Mouse (Mus musculus) embryonic facial prominence, embryonic 11.5 days (tissue): Measurements from ENCODE around the gene Sacs. TPM values are rescaled to one million over a fixed set of nuclear protein-coding genes. Genes with fewer than 3 reads are reported as not detected.
A peak's percentile ranks its signal among the peaks of the same experiment; 100 is the strongest.

ENCODE experiments used
- ATAC-seq: fragments of 200-750 bp; cut with Nextera tagmentation; replicated peaks from 2 replicates; pipeline ENCODE4 v1.8.0; 2017; ENCODE audit warnings: low read depth; ENCODE audit not compliant: insufficient number of reproducible peaks, low FRiP score, low TSS enrichment
- DNase-seq: peaks from one replicate; pipeline ENCODE4 v3.0.0-alpha.2; 2015; ENCODE audit warnings: low spot score
- H3K27ac ChIP-seq: fragments of 300-500 bp; sonication (generic); replicated peaks from 2 replicates; pipeline ENCODE4 v1.5.1; 2014; ENCODE audit warnings: mild to moderate bottlenecking, low read depth, low read length, control low read depth
- H3K27me3 ChIP-seq: fragments of 300-500 bp; sonication (generic); 2 replicates; pipeline ENCODE4 v1.6.1; 2014; ENCODE audit warnings: mild to moderate bottlenecking, low read length, moderate library complexity, mixed read lengths; ENCODE audit not compliant: control insufficient read depth, insufficient read depth
- H3K36me3 ChIP-seq: fragments of 300-500 bp; sonication (generic); replicated peaks from 2 replicates; pipeline ENCODE4 v1.6.1; 2014; ENCODE audit warnings: low read depth, mild to moderate bottlenecking, low read length, moderate library complexity, mixed read lengths; ENCODE audit not compliant: control insufficient read depth, insufficient read depth
- H3K4me1 ChIP-seq: fragments of 300-500 bp; sonication (generic); 2 replicates; pipeline ENCODE4 v1.6.1; 2014; ENCODE audit warnings: low read length, mixed read lengths; ENCODE audit not compliant: control insufficient read depth, insufficient read depth
- H3K4me2 ChIP-seq: fragments of 300-500 bp; sonication (generic); 2 replicates; pipeline ENCODE4 v1.6.1; 2014; ENCODE audit warnings: low read depth, mild to moderate bottlenecking, control low read depth, low read length, moderate library complexity
- H3K4me3 ChIP-seq: fragments of 300-500 bp; sonication (generic); 2 replicates; pipeline ENCODE4 v1.5.1; 2014; ENCODE audit warnings: low read depth, low read length, control low read depth
- H3K9ac ChIP-seq: fragments of 300-500 bp; sonication (generic); replicated peaks from 2 replicates; pipeline ENCODE4 v1.6.1; 2014; ENCODE audit warnings: mild to moderate bottlenecking, control low read depth, low read length
- H3K9me3 ChIP-seq: fragments of 300-500 bp; sonication (generic); replicated peaks from 2 replicates; pipeline ENCODE4 v1.6.1; 2016; ENCODE audit warnings: mild to moderate bottlenecking, low read length, inconsistent platforms, mixed read lengths; ENCODE audit not compliant: control insufficient read depth
- WGBS: fragments of 180-500 bp; shearing (Covaris S2); extraction: QIAGEN DNeasy Blood & Tissue Kit; methylation state at CpG from one replicate; pipeline ENCODE4 v1.1.7; 2014; 5-methylcytosine and 5-hydroxymethylcytosine counted together
- polyA plus RNA-seq: library from polyadenylated mRNA; unstranded; fragments of >200 nt; fragmentation: Nextera tagmentation; extraction: Ambion mirVana; gene quantifications from 2 replicates; pipeline ENCODE4 v1.2.1, GENCODE M21; 2014

Sacs gene
- polyA plus RNA-seq, 1 experiment from 2014 or later = 3.0 TPM

DNA sequence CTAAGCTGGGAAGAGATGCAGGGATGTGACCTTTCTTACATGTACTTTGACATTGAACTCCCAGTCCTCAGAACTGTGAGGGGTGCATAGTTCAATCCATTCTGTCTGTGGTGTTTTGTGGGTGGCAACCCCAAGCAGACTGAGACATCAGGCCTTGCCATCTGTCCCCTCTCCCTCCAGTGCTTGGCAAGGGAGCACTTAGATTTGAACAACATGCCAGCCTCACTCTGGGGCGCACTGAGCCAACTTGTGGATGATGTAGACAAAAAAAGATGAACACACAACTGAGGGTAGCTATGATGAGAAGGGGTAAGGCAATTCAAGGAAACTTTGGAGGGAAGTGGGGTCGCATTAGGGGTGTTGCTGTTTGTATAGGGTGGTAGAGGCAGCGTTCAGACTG, 26.2 kb downstream of the Sacs start:
- Histone ChIP-seq H3K4me2 (no peak overlapping the region), H3K4me1 (no peaks in the 10 kb centered on the region; the same call in 1 of the 2 replicates), H3K27me3 (no peaks in the 10 kb centered on the region), H3K9me3 (no peaks in the 10 kb centered on the region), H3K36me3 (no peaks in the 10 kb centered on the region), H3K27ac (no peak overlapping the region), H3K9ac (no peak overlapping the region), H3K4me3 (no peak overlapping the region)
- DNase-seq = no peak
- no peak for ATAC-seq
- WGBS = 85% methylated on average over 3 of the region's 3 CpGs

DNA sequence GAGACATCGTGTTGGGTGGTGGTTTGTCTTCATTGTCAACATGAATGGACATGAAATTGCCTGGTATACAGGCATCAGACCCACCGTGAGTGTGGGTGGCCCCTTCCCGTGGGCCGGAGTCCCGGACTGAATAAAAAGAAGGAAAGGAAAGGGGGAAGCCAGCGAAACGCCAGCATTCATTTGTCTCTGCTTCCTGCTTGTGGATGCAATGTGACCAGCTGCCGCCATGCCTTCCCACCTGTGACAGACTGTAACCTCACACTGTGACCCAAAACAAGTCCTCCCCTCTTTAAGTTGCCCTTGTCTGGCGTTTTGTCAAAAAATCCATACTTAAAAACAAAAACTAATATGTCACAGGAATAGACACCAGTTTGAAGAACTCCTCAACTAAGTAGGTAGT, 27.7 kb downstream of the Sacs start:
- H3K27ac ChIP-seq = no peak overlapping the region
- ATAC-seq (no peak), DNase-seq (no peak)
- H3K4me2 ChIP-seq = no peak overlapping the region
- no peak overlapping the region for H3K9ac ChIP-seq
- 80% methylated on average over 9 of the region's 9 CpGs for WGBS
- no peaks in the 10 kb centered on the region for H3K36me3 ChIP-seq
- no peaks in the 10 kb centered on the region for H3K27me3 ChIP-seq
- no peak overlapping the region for H3K4me3 ChIP-seq
- no peaks in the 10 kb centered on the region; the same call in 1 of the 2 replicates for H3K4me1 ChIP-seq
- no peaks in the 10 kb centered on the region for H3K9me3 ChIP-seq

DNA sequence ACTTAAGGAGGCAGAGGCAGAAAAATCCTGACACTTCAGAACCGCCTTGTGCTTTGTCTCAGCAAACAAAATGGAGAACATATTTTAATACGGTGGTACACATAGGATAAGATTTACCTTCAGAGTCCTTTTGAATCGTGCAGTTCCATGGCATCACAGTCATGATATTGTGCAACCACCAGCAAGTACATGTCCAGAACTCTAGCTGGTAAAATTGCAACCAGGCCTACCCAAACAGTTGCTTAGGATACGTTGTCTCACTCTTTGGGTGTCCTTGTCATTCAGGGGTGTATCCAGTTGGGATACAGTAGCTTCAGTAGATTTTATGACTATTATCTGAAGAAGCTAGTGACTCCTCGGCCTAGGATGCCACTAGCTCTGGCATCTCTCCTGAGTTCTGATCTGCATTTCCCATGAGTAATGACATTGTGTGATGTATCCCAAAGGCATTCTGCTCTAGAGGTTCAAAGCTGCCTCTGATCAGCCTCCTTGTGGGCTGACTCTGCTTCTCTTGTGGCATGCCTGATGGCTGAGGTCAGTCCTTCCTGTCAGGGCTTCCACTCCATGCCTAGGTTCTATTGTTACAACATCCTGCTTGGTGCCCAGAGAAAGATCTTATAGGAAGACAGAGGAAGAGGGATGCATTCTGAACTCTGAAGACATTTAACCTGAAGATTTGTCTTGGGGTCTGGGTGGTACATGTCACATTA, 33.2 kb downstream of the Sacs start:
- H3K4me1 ChIP-seq = no peaks in the 10 kb centered on the region
- no peak overlapping the region for H3K4me2 ChIP-seq
- no peaks in the 10 kb centered on the region for H3K36me3 ChIP-seq
- ATAC-seq (no peak), DNase-seq (no peak)
- no peaks in the 10 kb centered on the region for H3K9me3 ChIP-seq
- H3K9ac ChIP-seq = no peak overlapping the region
- H3K27ac ChIP-seq = no peak overlapping the region
- 88% methylated on average over 5 of the region's 5 CpGs for WGBS
- no peaks in the 10 kb centered on the region for H3K27me3 ChIP-seq
- no peak overlapping the region for H3K4me3 ChIP-seq

DNA sequence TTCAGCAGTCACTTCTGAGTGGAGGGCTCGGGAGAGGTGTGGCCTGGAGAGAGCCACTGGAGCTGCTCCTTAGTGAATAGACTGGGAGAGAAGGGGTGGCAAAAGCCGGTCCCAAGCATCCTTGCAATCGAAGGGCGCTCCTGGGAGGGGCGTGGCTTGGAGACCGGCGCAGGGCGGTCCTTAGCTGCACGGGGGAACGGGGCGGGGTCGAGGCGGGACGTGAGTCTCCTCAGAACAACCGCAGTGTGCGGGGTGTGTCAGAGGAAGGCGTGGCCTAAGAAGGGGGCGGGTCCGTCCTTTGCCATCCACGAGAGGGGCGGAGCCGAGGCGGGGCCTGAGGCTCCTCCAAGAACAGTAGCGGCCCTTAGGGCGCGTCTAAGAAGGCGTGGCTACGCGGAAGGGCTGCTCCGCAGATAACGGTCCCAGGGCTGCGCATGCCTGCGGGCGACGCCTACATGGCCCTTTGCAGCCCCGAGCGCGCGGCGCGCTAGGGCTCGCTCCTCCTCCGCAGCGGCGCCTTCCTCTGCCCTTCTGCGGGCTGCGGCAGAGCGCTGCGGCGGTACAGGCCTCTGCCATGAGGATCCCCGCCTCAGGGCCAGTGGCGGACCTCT, 34.4 kb downstream of the Sacs start:
- DNase-seq (peak; percentile 100), ATAC-seq (peak; percentile 98)
- no peaks in the 10 kb centered on the region for H3K27me3 ChIP-seq
- H3K4me1 ChIP-seq = no peaks in the 10 kb centered on the region
- peak overlapping the region; percentile 79 for H3K4me2 ChIP-seq
- H3K9ac ChIP-seq = peak overlapping the region; percentile 75
- WGBS = under 1% methylated on average over 52 of the region's 52 CpGs
- no peaks in the 10 kb centered on the region for H3K36me3 ChIP-seq
- H3K4me3 ChIP-seq = peak overlapping the region; percentile 80
- no peaks in the 10 kb centered on the region for H3K9me3 ChIP-seq
- H3K27ac ChIP-seq = peak overlapping the region; percentile 66

DNA sequence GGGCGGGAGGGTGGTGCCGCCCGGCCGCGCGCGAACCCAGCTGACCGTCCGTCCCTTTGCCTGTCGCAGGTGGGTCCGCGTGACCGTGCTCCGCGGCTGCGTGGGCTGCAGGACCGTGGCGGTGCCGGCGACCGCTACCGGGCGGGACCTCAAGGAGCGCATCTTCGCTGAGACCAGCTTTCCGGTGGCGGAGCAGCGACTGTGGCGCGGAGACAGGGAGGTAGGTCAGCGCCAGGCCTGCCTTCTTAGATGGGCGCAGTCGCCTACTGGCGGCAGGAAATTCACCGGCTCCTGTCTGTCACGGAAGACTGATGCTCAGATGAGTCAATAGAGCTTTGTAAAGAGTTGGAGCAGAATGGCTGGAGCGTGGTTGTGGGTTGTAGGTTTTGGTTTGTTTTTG, 35.0 kb downstream of the Sacs start:
- Histone ChIP-seq H3K4me3 (peak overlapping the region; percentile 80), H3K9me3 (no peaks in the 10 kb centered on the region), H3K9ac (peak overlapping the region; percentile 75), H3K27me3 (no peaks in the 10 kb centered on the region), H3K4me2 (peak overlapping the region; percentile 79), H3K4me1 (no peaks in the 10 kb centered on the region), H3K27ac (peak overlapping the region; percentile 66), H3K36me3 (no peaks in the 10 kb centered on the region)
- ATAC-seq (peak; percentile 9; the same call in 1 of the 2 replicates), DNase-seq (peak; percentile 72)
- WGBS = under 1% methylated on average over 27 of the region's 37 CpGs

DNA sequence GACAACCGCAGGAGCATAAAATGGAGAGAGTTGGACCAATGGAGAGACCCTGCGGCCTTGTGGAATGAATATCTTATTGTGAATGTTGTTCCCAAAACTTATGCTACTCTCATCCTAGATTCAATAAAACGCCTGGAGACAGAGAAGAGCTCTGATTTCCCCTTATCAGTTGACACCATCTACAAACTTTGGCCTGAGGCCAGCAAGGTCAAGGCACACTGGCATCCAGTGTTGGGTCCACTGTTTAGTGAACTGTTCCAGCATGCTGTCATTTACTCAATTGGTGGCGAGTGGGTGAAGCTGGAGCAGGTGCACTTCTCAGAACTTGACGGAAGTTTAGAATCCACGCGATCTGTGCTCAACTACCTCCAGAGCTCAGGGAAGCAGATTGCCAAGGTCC, 53.6 kb downstream of the Sacs start:
- 93% methylated on average over 7 of the region's 7 CpGs for WGBS
- Histone ChIP-seq H3K9ac (no peak overlapping the region), H3K9me3 (no peaks in the 10 kb centered on the region), H3K27me3 (no peaks in the 10 kb centered on the region), H3K4me3 (no peak overlapping the region), H3K4me2 (no peak overlapping the region), H3K4me1 (no peaks in the 10 kb centered on the region), H3K27ac (no peak overlapping the region), H3K36me3 (no peaks in the 10 kb centered on the region; the same call in 1 of the 2 replicates)
- no peak for ATAC-seq
- no peak for DNase-seq

DNA sequence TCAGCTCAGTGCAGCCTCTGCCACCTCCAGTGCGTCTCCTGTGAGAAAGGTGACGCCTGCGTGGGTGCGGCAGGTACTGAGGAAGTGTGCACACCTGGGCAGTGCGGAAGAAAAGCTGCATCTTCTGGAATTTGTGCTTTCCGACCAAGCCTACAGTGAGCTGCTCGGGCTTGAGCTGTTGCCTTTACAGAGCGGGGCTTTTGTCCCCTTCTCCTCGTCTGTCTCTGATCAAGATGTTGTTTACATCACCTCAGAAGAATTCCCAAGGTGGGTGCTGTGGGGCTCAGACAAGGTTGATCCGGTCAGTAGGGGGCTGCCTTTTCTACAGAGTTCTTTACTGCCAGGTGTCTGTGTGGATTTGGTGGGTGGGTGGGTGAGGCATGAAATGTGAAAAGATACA, 54.1 kb downstream of the Sacs start:
- Histone ChIP-seq H3K9ac (no peak overlapping the region), H3K36me3 (no peaks in the 10 kb centered on the region; the same call in 1 of the 2 replicates), H3K4me2 (no peak overlapping the region), H3K4me3 (no peak overlapping the region), H3K27me3 (no peaks in the 10 kb centered on the region), H3K4me1 (no peaks in the 10 kb centered on the region), H3K9me3 (no peaks in the 10 kb centered on the region), H3K27ac (no peak overlapping the region)
- WGBS = 80% methylated on average over 10 of the region's 10 CpGs
- ATAC-seq (no peak), DNase-seq (no peak)

DNA sequence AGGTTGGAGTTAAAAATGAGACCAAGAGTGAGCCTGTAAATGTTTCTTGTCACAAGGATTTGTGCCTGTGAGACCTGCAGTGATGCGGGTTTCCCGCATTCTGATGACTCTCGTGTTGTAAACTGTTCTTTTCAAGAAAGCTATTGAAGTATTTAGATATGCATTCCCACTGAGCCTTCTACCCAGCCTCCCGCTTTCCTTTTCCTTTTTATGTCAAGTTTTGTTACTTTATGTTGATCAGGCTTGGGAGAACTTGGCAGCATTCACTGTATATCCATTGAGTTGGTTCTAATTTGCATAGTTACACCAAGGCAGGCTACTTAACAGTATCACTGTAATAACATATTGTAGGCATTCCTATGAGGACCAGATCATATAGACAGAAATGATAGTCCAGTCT, 56.2 kb downstream of the Sacs start:
- Histone ChIP-seq H3K36me3 (no peaks in the 10 kb centered on the region; the same call in 1 of the 2 replicates), H3K9ac (no peak overlapping the region), H3K27me3 (no peaks in the 10 kb centered on the region), H3K9me3 (no peaks in the 10 kb centered on the region), H3K4me3 (no peak overlapping the region), H3K27ac (no peak overlapping the region), H3K4me1 (no peaks in the 10 kb centered on the region), H3K4me2 (no peak overlapping the region)
- ATAC-seq (no peak), DNase-seq (no peak)
- WGBS = 95% methylated on average over 4 of the region's 4 CpGs
